Mouse (Mus musculus): Measurements from ENCODE around the gene Rictor. TPM values are rescaled to one million over a fixed set of nuclear protein-coding genes. Genes with fewer than 3 reads are reported as not detected.
A peak's percentile ranks its signal among the peaks of the same experiment; 100 is the strongest.

The Rictor gene
- polyA plus RNA-seq (2012; rRNA removed), result 17.1 and 18.6 TPM in 2 replicates

DNA sequence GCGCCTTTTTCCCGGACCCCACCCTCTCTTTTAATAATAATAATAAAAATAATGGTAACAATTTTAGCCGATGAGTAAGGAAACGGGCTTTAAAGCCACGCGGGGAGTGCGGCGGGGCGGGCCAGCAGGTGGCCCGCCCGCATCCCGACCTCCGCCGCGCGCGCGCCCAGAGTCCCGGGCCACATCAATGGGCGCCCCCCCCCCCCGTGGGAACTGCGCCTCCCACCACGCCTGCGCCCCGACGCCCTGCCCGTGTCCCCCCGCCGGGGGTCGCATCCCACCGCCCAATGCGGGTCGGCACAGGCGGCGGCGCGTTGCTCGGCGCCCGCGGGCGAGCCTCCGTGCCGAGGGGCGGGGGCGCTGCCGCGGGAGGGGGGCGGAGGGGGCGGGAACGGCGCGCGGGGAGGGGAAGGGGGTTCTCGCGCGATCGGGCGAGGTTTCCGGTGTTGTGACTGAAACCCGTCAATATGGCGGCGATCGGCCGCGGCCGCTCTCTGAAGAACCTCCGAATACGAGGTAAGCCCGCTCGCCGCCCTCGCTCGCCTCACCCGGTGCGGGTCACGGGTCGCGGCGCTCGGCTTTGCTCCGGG is at the start of gene Rictor:
TSS of gene Rictor (plus strand) at position 444 of the 590 bp plus-strand sequence.
- peak in 1 of 2 experiments; percentile 63 for DNase-seq (ENCODE audit: extremely low spot score in 1 of 2, low spot score in 1 of 2)

DNA sequence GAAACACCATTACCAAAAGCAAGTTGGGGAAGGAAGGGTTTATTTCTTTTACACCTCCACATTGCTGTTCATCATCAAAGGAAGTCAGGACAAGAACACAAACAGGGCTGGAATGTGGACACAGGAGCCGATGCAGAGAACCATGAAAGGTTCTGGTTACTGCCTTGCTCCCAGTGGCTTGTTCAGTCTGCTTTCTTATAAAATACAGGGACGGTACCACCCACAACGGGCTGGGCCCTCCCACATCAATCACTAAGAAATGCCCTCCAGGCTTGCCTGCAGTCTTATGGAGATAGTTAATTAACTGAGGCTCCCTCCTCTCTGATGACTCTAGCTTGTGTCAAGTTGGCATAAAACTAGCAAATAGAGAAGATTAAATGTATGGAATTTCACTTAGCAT is 46.2 kb upstream of the Rictor start:
- DNase-seq (ENCODE audit: extremely low spot score in 1 of 2, low spot score in 1 of 2), result no peak

DNA sequence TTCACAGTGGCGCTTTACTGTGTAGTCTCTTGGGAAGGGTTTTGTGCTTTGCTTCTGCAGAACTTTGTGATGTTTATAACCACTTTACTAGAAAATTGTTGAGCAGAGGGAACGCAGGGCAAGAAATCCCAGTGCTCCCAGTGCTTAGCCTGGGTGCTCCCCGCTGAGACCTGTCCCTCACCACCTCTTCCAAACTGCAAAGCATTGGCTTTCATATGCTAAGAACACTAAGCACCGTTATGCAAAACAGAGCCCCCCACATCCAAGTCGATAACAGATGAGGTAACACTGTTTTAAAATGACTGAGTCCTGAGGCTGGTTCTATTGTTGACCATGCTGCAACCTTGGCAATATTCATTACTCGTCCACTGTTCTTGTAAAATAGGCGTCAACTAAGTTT is 44.2 kb upstream of the Rictor start:
- DNase-seq (ENCODE audit: extremely low spot score in 1 of 2, low spot score in 1 of 2), result no peak

DNA sequence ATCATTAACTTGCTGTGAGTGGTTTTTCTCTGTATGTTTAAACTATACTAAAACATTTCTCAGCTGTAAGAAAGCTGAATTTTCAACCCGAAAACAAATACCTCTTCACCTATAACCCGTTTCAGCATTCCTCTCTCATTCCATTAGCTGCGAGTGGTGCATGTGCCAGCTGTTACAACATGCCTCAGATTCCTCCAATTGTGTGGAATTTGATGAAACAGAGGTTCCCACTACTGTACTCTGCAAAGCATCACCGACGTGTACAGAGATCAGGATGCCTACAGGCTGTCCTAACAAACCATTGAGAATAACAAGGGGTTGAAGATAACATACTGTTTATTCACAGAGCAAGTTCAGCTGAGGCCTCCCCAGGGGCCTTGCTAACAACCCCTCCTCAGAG is 42.1 kb upstream of the Rictor start:
- no peak for DNase-seq (ENCODE audit: extremely low spot score in 1 of 2, low spot score in 1 of 2)

DNA sequence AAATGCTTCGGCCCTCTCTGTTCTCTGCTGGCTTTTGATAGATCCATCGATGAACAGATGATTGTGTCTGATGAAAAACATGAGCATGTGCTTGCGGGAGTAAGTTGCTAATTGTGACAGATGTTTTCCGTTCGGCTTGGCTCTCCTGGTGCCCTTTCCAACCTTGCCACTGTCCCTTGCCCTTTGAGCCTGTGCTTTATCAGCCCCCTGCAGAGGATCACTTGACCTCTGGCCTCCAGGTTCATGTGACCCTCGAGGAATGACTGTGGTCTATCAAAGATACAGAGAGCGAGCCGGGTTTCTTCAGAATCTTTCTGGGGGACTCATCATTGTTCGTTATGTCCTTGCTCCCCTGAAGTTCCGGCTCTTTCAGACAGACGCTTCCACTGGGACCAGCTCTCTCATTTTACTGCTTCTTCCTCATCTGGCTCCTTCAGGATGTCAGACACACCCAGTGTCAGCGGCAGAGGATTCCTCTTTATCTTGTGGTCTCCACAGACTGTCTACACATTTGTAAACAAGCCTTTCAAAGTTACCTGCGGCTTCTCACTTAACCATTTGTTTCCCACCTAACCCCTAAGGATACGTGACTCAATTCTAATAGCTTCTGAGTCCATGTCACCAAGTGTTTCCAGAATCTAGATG is 39.3 kb upstream of the Rictor start:
- DNase-seq (ENCODE audit: extremely low spot score in 1 of 2, low spot score in 1 of 2), result no peak

DNA sequence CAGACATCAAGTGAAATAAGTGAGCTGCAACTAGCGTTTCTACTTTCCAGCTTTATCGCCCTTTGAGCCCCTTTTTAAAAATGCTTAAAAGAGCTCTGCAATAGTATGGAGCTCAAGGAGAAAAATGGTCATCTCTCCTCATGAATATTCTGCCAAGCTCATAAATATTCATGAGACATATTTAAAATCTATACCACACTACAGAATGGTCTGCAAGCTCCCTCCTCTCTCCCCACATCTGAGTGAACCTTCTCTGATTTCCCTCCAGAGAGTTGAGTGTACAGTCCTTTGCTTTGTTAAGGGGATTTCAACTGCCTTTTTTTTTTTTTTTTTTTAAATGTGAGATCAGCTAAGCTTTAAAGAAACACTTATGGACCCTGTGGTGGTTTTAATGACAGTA is 29.7 kb upstream of the Rictor start:
- no peak for DNase-seq (ENCODE audit: extremely low spot score in 1 of 2, low spot score in 1 of 2)

DNA sequence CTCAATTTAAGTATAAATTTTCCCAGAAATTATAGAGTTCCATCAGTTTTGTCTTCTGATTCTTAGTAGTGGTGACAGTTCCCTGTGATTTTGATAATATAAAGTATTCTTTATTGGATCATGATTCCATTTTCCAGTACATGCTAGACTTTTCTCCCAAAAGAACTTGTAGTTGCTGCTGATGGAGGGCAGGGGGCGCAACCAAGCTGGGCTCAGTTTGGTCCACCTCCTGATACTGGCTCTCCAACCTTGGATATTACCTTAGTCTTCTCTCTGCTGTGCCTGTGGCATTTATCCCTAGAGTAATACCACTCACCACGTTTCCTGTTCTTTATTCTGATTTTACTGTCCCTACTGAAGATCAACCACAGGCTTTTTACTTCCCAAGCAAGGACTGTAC is 6.0 kb upstream of the Rictor start:
- no peak for DNase-seq (ENCODE audit: extremely low spot score in 1 of 2, low spot score in 1 of 2)

DNA sequence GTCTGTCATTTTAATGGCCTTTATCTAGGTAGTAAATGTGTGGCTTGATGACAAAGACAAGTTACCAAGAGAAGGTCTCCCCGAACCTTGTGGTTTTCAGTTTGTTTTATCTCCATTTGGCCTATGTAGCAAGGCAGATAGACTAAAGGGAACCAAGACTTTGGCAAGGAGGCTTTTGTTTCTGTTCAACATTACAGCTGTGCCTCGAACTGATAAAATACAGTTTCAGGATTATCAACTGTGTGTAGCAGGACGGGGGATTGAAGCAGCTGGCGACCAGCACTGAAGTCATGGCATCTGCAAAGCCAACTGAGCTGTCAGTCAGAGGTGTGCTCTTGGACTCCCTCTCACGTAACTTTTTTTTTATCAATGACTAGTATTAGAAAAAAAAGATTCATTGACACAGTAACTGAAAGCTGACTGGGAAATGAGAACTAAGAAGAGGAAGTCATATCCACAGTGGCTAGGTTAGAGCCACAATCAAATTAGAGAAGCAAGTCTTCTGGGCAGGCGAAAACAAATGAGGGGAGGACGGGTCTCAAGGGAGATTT is 2.8 kb upstream of the Rictor start:
- DNase-seq (ENCODE audit: extremely low spot score in 1 of 2, low spot score in 1 of 2), result no peak

DNA sequence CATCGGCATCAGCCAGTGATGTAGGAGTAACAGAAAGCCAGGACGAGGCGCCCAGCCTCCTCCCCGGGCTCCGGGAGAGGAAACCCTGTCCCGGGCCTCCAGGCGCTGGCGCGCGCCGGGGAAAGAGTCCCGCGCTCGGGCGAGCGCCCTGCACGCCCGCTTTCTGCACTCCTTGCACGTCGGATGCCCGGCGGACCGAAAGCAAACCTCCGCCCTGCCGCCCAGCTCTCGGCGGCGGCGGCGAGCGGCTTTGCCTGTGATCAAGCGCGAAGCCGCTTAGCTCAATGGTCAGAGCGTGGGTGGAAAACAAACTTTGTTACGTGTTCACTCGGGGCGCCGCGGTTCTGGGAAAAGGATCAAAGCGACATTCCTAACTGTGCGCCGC is 636 bp upstream of the Rictor start:
- DNase-seq (ENCODE audit: extremely low spot score in 1 of 2, low spot score in 1 of 2), result peak; percentile 44 to 59

DNA sequence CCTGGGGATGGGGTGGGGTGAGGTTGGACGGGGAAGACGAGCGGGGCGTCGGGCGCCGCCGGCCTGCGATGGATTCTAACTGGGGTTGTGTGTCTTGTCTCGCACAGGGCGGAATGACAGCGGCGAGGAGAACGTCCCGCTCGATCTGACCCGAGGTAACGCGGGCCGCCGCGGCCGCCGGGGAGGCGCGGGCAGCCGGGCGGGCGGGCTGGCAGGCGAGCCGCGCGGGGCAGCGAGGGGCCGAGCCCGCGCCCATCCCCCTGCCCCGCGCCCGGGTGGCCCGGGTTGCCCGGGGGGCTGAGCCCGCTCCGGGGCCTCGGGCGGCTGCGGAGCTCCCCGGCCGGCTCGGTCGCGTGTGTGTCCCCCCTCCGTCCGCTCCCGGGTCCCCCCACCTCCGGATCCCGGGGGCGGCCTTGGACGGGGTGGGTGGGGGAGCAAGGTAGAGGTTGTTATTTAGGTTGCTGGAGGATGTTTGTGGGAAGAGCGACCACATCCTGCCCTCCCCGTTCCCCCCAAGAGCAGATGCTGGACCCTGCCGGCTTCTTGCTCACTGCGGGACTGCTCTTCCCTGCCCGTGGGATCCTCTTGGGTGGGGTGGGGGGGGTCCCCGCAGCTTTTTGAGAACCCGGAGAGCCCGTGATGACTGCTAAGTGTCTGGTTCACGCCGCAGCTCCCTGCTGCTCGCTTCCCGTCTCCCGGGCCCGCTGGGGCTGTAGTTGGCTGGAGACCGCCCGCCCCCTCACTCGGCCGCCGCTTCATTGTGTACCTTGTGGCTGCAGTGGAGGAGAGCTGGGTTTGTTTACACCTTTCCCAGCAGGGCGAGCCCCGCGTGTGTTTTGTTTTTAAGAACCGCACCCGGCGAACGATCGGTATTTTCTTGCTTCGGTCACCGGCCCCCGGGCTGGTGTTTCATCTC is 605 bp downstream of the Rictor start:
- DNase-seq (ENCODE audit: extremely low spot score in 1 of 2, low spot score in 1 of 2), result peak in 1 of 2 experiments; percentile 42

DNA sequence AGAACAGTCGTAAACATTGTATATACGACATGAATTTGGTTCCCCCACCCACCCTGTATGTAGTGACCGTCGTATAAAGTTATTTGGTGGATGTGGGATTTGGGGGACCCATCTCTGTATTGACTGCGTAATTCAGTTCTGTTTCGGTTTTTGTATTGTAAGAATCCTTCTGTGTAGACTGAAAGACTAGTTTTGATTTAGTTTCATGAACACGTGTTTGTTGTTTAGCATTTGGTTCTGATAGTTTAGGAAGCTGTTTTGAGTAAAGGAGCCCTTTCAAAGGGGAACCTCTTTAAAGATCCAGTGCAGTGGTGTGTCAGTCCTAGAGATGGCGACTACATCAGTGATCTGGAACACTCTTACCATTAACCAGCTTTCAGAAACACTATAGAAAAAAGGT is 1.4 kb downstream of the Rictor start:
- DNase-seq (ENCODE audit: extremely low spot score in 1 of 2, low spot score in 1 of 2), result no peak

DNA sequence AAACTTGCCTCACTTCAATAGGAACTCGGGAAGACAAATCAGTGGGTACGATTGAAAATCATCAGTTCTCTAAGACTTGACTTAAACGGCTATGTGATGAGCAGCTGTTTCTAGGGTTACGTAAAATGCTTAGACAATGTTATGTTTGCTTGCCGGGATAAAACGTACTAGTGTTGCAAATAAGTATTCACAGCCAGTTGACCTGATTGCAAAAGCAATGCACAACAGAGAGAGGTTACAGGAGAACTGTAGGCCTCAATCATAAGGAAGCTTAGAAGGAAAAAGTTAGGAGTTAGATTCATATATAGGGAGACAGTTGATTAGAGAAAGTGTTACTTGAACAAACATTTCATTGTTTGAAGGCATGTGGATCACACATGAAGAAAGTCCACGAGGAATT is 2.2 kb downstream of the Rictor start:
- no peak for DNase-seq (ENCODE audit: extremely low spot score in 1 of 2, low spot score in 1 of 2)

DNA sequence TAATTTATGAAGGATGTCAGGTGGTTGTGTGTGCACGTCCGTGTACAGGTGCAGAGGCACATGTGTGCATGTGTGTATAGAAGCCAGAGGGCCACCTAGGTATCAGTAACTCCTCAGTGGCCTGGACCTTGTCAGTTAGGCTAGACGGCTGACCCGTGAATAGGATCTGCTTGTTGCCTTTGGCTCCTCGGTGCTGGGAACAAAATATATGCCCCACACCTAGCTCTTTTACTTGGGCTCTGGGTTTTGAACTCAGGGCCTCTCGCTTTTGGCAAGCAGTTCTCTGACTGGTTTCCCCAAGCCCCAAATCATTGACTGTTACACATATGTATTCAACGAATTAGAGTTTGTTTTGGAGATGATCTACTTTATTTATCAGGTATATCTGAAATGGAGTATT is 3.0 kb downstream of the Rictor start:
- no peak for DNase-seq (ENCODE audit: extremely low spot score in 1 of 2, low spot score in 1 of 2)

DNA sequence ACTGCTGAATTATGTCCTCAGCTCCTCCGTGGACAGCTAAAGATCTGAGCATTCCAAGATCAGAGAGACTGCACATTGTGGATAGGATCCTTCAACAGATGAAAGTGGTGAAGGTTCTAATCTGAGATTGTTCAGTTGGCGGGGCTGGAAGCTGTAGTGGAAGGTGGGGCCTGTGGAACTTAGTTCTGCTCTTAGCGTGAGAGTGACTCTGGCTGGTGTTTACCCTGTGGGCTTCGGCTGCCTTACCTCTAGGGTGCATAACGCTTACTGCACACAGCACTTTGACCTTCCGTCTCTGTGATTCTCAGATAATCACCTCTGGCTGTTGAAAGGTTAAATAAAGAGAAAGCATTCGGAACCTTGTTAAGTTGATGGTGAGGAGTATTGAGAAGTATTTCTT is 6.6 kb downstream of the Rictor start:
- DNase-seq (ENCODE audit: extremely low spot score in 1 of 2, low spot score in 1 of 2), result no peak

DNA sequence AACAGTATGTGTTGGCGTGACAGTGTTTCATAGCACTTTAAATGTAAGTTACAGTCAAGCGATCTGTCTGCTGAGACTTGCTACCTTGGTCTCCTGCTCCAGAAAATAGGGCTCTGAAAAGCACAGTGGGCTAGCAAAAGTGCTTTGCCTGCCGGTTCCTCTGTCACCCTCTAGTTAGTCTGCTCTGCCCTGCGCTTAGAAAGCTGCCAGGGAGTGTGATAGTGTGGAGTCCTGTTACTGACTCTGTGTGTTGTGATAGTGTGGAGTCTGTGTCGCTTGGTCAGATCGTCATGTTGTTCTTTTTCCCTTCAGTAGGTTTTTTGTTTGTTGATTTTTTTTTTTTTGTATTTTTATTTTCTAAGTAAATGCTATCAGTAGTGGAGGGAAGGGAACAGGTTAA is 7.1 kb downstream of the Rictor start:
- no peak for DNase-seq (ENCODE audit: extremely low spot score in 1 of 2, low spot score in 1 of 2)

DNA sequence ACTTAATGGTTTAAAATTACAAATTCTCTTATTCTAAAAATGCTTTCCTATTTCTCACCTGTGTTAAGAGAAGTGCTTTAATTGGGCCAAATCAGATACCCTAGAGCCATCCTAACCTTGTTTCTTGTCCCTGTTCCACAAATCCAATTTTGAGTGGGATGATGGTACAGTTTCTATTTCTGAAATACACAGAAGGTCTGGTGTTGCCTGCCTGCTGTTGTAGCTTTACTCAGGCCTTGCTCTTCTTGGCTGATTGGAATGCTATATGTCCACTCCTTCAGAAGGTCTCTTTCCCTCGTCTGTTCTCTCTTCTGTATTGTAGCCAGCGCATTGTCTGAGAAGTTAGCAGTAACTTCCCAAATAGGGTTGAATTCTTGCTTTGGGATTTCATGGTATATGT is 13.2 kb downstream of the Rictor start:
- no peak for DNase-seq (ENCODE audit: extremely low spot score in 1 of 2, low spot score in 1 of 2)

DNA sequence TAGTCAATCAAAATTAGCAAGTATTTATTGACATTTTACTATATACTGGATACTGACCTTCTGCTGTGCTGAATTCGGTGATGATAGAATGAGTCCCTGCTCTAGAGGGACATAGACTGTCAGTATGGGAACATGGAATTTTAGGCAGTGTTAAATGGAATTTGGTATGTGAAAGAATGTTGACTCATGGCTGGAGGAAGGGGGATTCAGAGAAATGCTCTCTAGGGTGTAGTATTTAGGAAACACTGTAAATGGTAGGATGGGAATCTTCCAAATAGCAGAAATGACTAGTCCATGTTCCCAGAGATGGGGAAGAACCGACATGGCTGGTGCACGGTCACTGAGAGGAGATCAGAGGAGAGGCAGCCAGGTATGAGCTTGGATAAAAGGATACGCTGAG is 13.6 kb downstream of the Rictor start:
- DNase-seq (ENCODE audit: extremely low spot score in 1 of 2, low spot score in 1 of 2), result no peak

DNA sequence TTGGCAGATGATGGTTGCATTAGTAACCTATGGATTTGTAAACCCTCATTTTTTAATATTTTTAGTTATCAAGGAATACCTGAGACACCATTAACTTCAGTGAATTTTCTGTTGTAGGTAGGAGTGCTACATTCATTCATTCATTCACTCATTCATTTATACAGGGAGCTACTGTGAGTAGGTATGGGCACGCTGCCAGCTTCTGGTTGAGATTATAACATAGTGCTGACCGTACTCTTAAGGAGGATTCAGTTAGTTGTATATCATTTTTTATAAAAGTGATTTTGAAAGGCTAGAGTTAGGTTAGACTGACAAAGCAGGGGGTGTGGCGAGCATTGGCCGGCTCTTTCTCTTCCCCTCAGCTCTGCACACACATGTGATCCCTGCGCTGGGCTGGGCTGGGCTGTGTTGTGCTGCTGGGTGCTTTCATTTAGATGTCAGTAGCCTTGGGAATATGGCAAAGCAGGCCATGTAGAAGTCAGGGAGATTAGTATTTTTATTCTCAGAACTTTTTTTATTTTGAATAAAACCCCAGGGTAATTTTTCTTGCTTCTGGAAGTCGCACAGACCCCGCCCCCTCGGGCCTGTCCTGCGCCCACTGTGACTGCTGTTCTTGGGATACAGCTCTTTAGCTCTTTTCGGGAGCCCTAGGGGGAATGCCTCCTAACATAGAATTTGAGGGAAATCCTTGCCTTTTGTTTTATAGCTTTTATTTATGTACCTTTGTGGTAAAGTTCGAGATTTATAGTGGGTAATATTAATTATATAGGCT is 14.4 kb downstream of the Rictor start:
- DNase-seq (ENCODE audit: extremely low spot score in 1 of 2, low spot score in 1 of 2), result no peak

DNA sequence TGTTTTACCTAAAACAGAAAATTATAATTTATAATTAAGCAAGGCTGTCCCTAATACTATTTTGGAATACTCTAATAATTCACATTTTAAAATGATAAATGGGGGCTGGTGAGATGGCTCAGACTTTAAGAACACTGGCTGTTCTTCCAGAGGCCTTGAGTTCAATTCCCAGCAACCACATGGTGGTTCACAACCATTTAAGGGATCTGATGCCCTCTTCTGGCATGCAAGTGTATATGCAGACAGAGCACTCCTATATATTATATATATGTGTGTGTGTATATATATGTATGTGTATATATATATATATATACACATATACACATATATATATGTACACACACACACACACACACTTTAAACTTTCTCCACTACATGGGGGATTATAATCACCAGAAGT is 15.2 kb downstream of the Rictor start:
- no peak for DNase-seq (ENCODE audit: extremely low spot score in 1 of 2, low spot score in 1 of 2)

DNA sequence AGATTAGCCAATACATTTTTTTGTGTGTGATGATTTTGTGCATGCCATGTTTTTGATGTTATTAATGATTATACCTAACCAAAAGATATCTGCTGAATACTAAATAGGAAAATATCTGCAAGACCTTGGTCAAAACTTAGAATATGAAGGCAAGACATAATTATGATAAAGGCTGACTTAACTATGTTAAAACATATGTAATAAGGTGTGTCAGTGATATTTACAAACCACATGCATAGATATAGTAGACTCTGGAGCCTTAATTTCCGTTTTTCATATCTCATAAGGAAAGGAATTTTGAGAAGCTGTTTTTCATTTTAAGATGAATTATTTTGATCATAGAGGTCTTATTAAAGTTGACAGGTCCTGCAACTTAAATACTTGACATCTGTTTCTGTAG is 16.3 kb downstream of the Rictor start:
- no peak for DNase-seq (ENCODE audit: extremely low spot score in 1 of 2, low spot score in 1 of 2)

Measured in frontal cortex, adult 2 months (tissue).